Mouse (Mus musculus) G1E (cell line): ENCODE results near the gene Ect2. TPM values are rescaled to one million over a fixed set of nuclear protein-coding genes. Genes with fewer than 3 reads are reported as not detected.

ENCODE experiments used
- ATAC-seq: 2 replicates; pipeline ENCODE4 v1.8.0; 2016; ENCODE audit warnings: mild to moderate bottlenecking; ENCODE audit not compliant: insufficient number of reproducible peaks, poor library complexity, low FRiP score, severe bottlenecking; ENCODE audit errors: extremely low read depth
- DNase-seq: peaks from one replicate; pipeline ENCODE4 v3.0.0; 2012; ENCODE audit warnings: low spot score
- H3K27me3 ChIP-seq: 2 replicates; pipeline ENCODE4 v1.6.1; 2012; ENCODE audit warnings: mild to moderate bottlenecking, low read length, inconsistent platforms; ENCODE audit not compliant: insufficient read depth
- H3K36me3 ChIP-seq: replicated peaks from 2 replicates; pipeline ENCODE3; 2012; ENCODE audit warnings: mild to moderate bottlenecking, inconsistent platforms
- H3K4me1 ChIP-seq: 2 replicates; pipeline ENCODE4 v1.6.1; 2012; ENCODE audit warnings: low read depth, low read length, inconsistent platforms, mixed read lengths; ENCODE audit not compliant: insufficient read depth
- H3K4me3 ChIP-seq: 2 replicates; pipeline ENCODE4 v1.5.1; 2012; ENCODE audit warnings: low read depth, mild to moderate bottlenecking, inconsistent platforms, low read length, moderate library complexity, mixed read lengths
- H3K9me3 ChIP-seq: replicated peaks from 2 replicates; pipeline ENCODE4 v1.6.1; 2012; ENCODE audit warnings: inconsistent platforms
- CTCF ChIP-seq: IDR thresholded peaks from 2 replicates; pipeline ENCODE4 v1.5.1; 2012; ENCODE audit warnings: low read depth, low read length, inconsistent platforms, mixed read lengths
- GATA1 ChIP-seq: IDR thresholded peaks from 2 replicates; pipeline ENCODE4 v1.6.1; 2012; ENCODE audit warnings: borderline replicate concordance, low read length, inconsistent platforms, mixed read lengths
- GATA2 ChIP-seq: IDR thresholded peaks from 2 replicates; pipeline ENCODE4 v1.6.1; 2012; ENCODE audit warnings: low read depth, low read length, inconsistent platforms, borderline replicate concordance
- POLR2AphosphoS5 ChIP-seq: IDR thresholded peaks from 2 replicates; pipeline ENCODE4 v1.6.1; 2012; ENCODE audit warnings: low read depth, low read length, inconsistent platforms; ENCODE audit not compliant: insufficient replicate concordance
- TAL1 ChIP-seq: conservative IDR thresholded peaks from 2 replicates; pipeline ENCODE4 v1.6.1; 2012; ENCODE audit warnings: low read depth, low read length, inconsistent platforms, mixed read lengths
- polyA plus RNA-seq: library from polyadenylated mRNA; stranded (reverse); fragments of >175 nt; gene quantifications from 2 replicates; pipeline ENCODE4 v1.2.3, GENCODE M21; 2012
- total RNA-seq, 2 experiments: library from RNA; stranded (forward) in 1 of 2; stranded (reverse) in 1 of 2; fragments of 200-1000 nt in 1 of 2; fragments of >200 nt in 1 of 2; fragmentation: Nextera tagmentation in 1 of 2; gene quantifications; 2 replicates each; pipeline ENCODE4 v1.2.3; 2014 to 2017

Gene Ect2
- total and polyA plus RNA-seq, 3 experiments: 1.9 to 191 (median 77.4) TPM

- Histone ChIP-seq H3K27me3 (no peaks in the 10 kb centered on the region), H3K9me3 (peaks cover 3% of the 10 kb centered on the region; the same call in 1 of the 2 replicates), H3K4me1 (no peaks in the 10 kb centered on the region), H3K36me3 (peaks cover 55% of the 10 kb centered on the region), H3K4me3 (no peak overlapping the region)
- DNase-seq: no peak
- ATAC-seq: no peak
- TF ChIP-seq POLR2AphosphoS5 (no peak), GATA1 (no peak), TAL1 (no peak), GATA2 (no peak), CTCF (no peak)
These were observed 67.5 kb downstream of the Ect2 start for GRCm38 (mm10) chr3:27086221-27086620.

- TF ChIP-seq CTCF: no peak
- no peak for TF ChIP-seq GATA1
- TF ChIP-seq TAL1: no peak
- no peak for TF ChIP-seq POLR2AphosphoS5
- no peak for TF ChIP-seq GATA2
- Histone ChIP-seq H3K4me3 (no peak overlapping the region), H3K9me3 (no peaks in the 10 kb centered on the region), H3K27me3 (no peaks in the 10 kb centered on the region), H3K4me1 (no peaks in the 10 kb centered on the region), H3K36me3 (peaks cover 27% of the 10 kb centered on the region)
- no peak for DNase-seq
- no peak for ATAC-seq
These were observed 72.2 kb downstream of the Ect2 start for GRCm38 (mm10) chr3:27081229-27082060.

GRCm38 (mm10) chr3:27080061-27080770, 73.5 kb downstream of the Ect2 start:
- no peaks in the 10 kb centered on the region for H3K4me1 ChIP-seq
- H3K4me3 ChIP-seq: no peak overlapping the region
- no peaks in the 10 kb centered on the region for H3K9me3 ChIP-seq
- ATAC-seq (no peak), DNase-seq (no peak)
- TF ChIP-seq POLR2AphosphoS5: no peak
- no peak for TF ChIP-seq GATA2
- TF ChIP-seq CTCF: no peak
- TF ChIP-seq GATA1: no peak
- TF ChIP-seq TAL1: no peak
- H3K36me3 ChIP-seq: peaks cover 17% of the 10 kb centered on the region
- no peaks in the 10 kb centered on the region for H3K27me3 ChIP-seq

- ATAC-seq: peak; percentile 68
- H3K9me3 ChIP-seq: no peaks in the 10 kb centered on the region
- no peak overlapping the region for H3K4me3 ChIP-seq
- TF ChIP-seq POLR2AphosphoS5 (no peak), TAL1 (peak; percentile 36; the same call in 1 of the 2 replicates)
- no peaks in the 10 kb centered on the region for H3K36me3 ChIP-seq
- H3K27me3 ChIP-seq: no peaks in the 10 kb centered on the region
- no peak for DNase-seq
- peaks cover 6% of the 10 kb centered on the region for H3K4me1 ChIP-seq
These were observed 79.8 kb downstream of the Ect2 start for GRCm38 (mm10) chr3:27073884-27074283.

GRCm38 (mm10) chr3:27071706-27072105, 82.0 kb downstream of the Ect2 start:
- Histone ChIP-seq H3K27me3 (no peaks in the 10 kb centered on the region), H3K36me3 (no peaks in the 10 kb centered on the region), H3K4me3 (no peak overlapping the region), H3K4me1 (peaks cover 6% of the 10 kb centered on the region), H3K9me3 (no peaks in the 10 kb centered on the region)
- TF ChIP-seq CTCF (no peak), POLR2AphosphoS5 (no peak), TAL1 (no peak), GATA1 (no peak), GATA2 (no peak)
- DNase-seq (no peak), ATAC-seq (no peak)

- TF ChIP-seq GATA1: no peak
- no peak for TF ChIP-seq TAL1
- no peak for TF ChIP-seq CTCF
- Histone ChIP-seq H3K9me3 (no peaks in the 10 kb centered on the region), H3K27me3 (no peaks in the 10 kb centered on the region), H3K36me3 (no peaks in the 10 kb centered on the region), H3K4me3 (no peak overlapping the region), H3K4me1 (peaks cover 6% of the 10 kb centered on the region)
- DNase-seq: no peak
- ATAC-seq: no peak
These were observed 83.3 kb downstream of the Ect2 start for GRCm38 (mm10) chr3:27070340-27070739.
